Mouse (Mus musculus): Measurements from ENCODE around the gene Ackr3. TPM values are rescaled to one million over a fixed set of nuclear protein-coding genes. Genes with fewer than 3 reads are reported as not detected.

Ackr3 gene
- not detected for polyA plus RNA-seq (2017; shearing (Covaris generic))

DNA sequence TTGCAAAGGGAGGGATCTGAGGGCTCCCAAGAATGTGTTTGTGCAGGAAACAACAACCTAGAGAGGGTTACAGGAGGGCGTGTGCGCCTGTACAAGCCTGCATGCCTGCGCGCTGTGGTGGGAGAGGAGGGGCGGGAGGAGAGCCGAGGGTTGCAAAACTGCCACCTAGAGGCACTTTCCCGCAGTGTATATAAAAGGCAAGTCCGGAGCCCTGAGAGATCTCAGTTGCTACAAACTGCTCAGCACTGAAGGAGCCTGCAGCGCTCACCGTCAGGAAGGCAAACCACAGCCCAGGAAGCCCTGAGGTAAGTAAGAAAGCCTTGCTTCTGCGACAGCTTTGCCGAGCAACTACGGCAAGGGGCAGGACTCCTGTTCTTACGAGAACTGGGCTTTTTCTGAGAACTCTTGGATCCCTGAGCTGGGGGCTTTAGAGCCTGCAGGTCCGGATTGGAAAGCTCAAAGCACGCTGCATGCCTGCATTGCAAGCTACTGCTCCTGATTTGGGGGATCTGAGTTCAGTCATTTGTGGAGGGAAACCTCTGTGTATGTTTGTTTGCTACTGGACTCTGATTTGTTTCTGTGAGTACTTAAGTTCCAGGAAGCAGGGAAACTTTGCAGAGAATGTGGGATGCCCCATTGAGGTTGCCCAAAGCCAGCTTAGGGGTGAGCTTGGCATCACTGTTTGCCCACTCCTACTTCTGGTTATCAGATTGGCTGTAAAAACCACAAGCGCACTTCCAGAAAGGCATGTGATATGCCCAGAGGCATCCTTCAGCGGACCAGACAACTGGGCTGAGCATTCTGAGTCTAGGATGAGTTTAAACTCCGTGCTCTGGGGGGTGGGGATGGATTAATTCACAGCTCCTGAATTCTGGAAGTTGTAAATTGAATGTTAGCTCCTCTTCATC lies at the start of gene Ackr3:
Gene Ackr3 (plus strand): TSS at position 198 of the 908 bp plus-strand sequence.
- ATAC-seq = no peak

DNA sequence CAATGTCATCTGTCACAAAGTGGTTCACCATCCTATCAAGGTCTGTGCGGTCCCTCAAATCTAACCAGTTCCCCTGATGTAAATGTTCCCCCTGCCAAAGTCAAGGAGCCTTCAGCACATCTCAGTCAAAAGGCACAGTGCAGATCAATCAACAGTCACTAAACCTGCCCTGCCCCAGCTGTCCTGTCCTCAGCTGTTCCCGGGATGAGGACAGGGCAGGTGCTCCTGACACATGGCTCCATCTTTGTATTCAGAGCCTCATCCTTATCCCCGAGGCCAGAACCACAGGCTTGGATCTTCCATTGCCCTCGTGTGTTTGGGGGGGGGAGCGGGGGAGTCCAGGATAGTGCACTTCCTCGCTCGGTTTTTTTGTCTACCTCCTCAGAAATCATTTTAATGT lies 47.2 kb upstream of the Ackr3 start:
- no peak for ATAC-seq

DNA sequence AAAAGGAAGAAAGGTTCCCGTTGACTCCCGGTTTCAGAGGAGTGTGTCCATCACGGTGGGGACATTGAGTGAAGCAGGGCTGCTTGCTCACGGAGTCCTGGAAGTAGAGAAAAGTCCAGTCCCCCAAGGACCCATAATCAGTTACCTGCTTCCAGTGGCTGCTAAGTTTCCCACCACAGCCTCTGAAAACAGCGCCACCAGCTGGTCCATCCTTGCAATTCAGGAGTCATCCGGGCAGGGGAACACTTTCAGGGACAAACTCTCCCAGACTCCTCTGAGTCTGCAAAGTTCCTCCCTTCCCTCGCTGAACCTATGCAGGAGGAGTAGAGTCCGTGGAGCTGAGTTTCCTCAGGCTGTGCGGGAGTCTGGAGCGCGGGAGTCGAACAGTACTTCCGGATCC lies 43.9 kb upstream of the Ackr3 start:
- no peak for ATAC-seq

DNA sequence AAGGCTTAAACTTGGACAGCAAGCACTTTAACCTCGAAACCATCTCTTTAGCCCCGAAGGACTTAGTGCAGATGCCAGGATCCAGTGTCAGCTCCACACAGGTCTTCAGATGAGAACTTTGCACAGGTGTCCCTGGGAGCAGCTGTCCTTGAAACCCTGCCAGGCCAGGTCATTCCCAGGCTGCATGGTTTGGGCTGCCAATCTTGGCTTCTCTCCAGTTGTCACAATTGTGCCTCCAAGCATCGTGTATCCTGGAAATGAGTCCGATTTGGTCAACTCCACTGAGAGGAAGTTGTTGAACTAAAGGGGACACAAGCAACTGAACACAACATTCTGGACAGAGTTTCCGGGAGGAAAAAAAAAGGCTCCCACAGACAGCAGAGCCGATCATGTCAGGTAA lies 42.2 kb upstream of the Ackr3 start:
- no peak for ATAC-seq

DNA sequence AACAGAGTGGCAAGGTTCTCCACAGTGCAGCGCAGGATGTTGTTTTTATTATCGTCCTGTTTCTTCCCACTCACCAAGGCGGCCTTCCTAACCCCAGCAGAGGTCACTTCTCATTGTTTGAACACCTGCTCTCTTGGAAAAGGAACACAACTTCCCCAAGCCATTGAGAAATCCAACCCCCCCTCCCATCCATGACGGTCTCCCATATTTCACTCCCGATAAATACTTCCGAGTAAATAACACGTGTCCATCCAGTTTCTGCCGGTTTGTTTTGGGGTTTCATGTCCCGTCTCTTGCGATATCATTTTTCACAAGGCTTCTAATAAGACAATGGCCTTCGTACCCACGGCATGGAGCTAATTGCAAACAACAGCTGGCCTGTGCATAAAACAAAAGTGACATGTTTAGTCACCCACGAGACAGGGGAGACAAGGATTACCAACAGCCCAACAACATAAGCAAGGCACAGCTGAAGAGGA lies 41.4 kb upstream of the Ackr3 start:
- no peak for ATAC-seq

DNA sequence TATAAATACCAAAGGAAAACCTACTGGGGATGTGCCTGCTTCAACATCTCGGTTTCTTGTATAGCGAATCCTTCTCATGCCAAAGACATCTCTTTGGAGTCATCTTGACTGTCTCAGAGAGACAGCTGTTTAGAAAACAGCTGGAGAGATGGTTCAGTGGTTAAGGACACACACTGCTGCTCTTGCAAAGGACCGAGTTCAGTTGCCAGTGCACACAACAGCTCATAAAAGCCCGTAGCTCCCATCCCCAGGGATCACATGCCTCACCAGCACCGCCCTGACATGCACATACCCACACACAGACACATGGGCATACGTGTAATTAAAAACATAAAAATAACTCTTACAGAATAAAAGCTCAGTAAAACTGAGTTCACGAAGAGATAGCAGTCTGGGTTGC lies 40.6 kb upstream of the Ackr3 start:
- no peak for ATAC-seq

DNA sequence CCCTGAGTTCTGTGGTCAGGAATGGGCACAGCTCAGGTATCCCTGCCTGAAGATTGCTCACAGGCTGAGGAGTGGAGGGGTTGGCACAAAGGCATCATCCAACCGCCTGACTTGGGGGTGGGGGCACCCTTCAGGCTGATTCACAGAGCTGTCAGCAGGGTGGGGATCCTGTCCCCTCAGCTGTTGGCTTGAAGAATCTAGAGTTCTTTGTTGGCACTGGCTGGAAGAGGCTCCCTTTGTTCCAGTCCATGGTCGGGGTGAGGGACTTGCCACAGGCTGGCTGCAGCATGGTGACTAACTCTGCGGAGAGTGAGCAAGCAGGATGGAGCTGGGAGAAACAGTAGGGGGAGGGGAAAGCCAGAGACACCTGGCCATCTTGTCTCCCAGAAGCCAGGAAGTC lies 39.5 kb upstream of the Ackr3 start:
- no peak for ATAC-seq

DNA sequence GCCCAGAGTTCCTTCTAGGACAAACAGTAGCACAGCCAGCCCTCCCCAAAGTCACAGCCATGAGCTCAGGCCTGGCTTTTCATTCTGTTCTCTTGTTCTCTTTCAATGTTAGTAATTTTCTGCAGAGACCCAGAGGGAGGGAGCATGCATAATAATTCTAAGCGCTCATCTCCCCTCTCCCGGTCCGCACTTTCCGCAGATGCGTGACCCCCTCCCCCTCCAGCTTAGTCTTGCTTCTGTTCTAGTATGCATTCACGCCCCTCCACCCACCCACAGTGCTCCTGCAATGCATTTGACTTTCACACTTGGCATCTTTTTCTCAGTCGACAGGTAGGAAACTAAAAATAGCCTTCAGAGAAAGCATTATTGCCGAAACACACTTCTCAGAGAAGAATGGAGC lies 29.4 kb upstream of the Ackr3 start:
- no peak for ATAC-seq

GRCm38 (mm10) chr1:90176223-90176622 lies 27.6 kb upstream of the Ackr3 start:
- no peak for ATAC-seq

DNA sequence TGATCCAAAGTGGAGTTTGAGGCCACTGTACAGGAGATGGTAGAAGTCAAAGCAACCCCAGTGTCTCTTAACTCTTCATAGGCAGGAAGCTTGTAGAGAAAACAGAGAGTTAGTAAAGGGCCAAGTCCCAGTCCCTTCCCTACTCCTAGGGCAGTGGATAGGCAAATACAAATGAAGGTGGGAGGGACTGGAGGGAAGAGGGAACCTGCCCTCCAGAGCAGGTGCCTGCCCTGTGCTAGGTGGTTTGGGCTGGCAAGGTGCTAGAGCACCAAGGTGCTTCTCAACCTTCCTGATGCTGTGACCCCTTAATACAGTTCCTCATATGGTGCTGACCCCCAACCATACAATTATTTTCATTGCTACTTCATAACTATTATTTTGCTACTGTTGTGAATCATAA lies 26.2 kb upstream of the Ackr3 start:
- no peak for ATAC-seq

- ATAC-seq = no peak
Observed at GRCm38 (mm10) chr1:90177978-90178377, 25.8 kb upstream of the Ackr3 start.

GRCm38 (mm10) chr1:90180479-90180878 lies 23.3 kb upstream of the Ackr3 start:
- ATAC-seq = no peak

GRCm38 (mm10) chr1:90180966-90181699 lies 22.6 kb upstream of the Ackr3 start:
- no peak for ATAC-seq

GRCm38 (mm10) chr1:90182521-90182920 lies 21.3 kb upstream of the Ackr3 start:
- no peak for ATAC-seq

GRCm38 (mm10) chr1:90183602-90184001 lies 20.2 kb upstream of the Ackr3 start:
- ATAC-seq = no peak

GRCm38 (mm10) chr1:90186173-90186572 lies 17.6 kb upstream of the Ackr3 start:
- no peak for ATAC-seq

GRCm38 (mm10) chr1:90186874-90187273 lies 16.9 kb upstream of the Ackr3 start:
- no peak for ATAC-seq

GRCm38 (mm10) chr1:90189046-90189445 lies 14.7 kb upstream of the Ackr3 start:
- no peak for ATAC-seq

GRCm38 (mm10) chr1:90201246-90201645 lies 2.5 kb upstream of the Ackr3 start:
- ATAC-seq = no peak

DNA sequence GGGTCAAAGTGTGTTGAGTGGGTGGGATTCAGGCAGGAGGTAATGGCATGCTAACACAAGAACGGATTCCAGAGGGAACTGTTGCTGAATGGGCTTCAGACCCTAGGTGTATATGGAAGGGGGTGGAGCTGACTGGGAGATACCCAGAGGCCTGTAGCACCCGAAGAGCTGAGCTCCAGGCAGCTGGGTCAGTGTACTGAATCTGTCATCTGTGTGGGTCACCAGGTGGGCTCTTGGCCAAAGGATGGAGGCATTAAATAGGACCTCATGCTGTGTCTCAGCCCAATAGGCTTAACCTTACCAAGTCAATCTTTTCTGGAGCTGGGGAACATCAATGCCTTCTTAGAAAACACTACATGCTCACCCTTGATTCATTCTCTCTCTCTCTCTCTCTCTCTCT lies 2.1 kb upstream of the Ackr3 start:
- ATAC-seq = no peak

- ATAC-seq = no peak
Observed at GRCm38 (mm10) chr1:90202207-90202978, 1.4 kb upstream of the Ackr3 start.

DNA sequence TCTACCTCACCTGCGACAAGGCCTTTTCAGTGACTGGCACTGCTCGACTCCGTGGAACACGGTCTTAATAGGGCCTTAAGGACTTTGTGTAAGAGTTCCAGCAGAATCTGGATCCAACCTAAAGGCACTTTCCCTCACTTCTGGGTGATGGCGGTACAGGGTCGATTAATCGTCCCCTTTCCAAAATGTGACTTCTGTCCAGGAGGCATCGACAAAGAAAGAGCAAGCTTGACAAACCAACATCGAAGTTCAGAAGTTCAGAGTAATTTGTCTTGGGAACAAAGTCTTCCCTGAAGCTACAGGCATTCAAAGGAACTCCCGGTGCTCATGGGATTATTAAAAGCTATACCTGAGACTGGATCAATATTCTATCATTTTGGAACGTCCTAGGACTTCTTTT lies 439 bp upstream of the Ackr3 start:
- ATAC-seq = no peak

DNA sequence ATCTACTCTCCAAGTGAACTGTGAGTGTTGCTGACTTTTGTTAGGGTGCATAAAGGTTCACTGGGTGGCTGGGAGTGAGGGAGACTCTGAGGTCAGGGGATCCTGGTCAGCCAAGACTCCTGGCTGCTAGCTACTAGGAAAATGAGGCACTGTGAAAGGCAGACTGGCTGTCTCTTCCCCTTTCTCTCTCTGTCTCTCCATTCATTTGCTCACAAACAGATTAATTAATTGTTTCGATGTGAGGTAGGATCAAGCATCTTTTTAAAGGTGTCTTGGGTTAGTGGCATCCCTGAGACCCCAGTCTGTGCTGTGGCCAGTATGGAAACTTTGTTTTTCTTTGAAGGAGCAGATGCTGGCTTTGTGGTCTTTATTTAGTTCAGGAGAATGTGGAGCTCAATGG lies 1.0 kb downstream of the Ackr3 start:
- ATAC-seq = no peak
